In the genomic region with DNA sequence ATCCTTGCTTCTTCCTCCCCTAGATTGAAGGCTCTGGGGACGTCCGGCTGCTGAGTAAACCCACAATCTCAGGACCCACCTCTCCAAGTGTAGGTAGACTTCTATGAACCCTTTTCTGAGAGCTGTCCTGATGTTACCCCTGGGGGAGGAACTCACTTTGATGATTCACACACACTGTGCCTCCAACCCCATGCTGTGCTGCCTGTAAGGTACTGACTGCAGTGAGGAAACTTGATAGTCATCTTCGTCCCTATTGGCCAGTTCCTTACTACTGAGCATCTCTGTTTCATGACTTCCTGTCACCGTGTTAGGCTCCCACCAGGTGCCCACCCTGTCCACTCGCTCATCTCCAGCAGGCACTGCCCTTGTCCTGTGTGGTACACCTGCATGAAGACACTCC, we compare ENCODE assay signal across 18 mouse cellular contexts.
DNase-seq lines count a peak whose midpoint lies in the region; ATAC-seq and TF ChIP-seq lines count a peak whose summit lies in the region.
"Had no signal": no experiment of that assay in that cellular context is flagged by ENCODE, and none has a peak within 500 bp of the region (broad histone marks: within the 10 kb centered on the region; RNA-seq: fewer than 3 reads in every experiment).

No protein-coding gene starts in this region.

- CTCF ChIA-PET in Patski (lab: Charles Lee), result no interaction called here

- in situ Hi-C loops in Patski (cut with MboI; ENCODE audit: low pct_unique_long_range_greater_than_20kb), result no loop called here

- no peaks in the 10 kb centered on the region for H3K27me3 ChIP-seq in Patski
- H3K27me3 ChIP-seq: embryonic facial prominence, embryonic 15.5 days; heart, embryonic 13.5 days had no signal

- no peak for TF ChIP-seq CTCF in Patski (IDR thresholded peaks at IDR 0.05)

- DNase-seq in frontal cortex, postnatal 14 days (ENCODE audit: low spot score in 2 of 2), result no peak
- DNase-seq in 416B (ENCODE audit: low read depth) (peak; percentile 30), Patski (ENCODE audit: low read depth, low spot score) (no peak)
- DNase-seq in adrenal gland, postnatal 10 days, result no peak
- DNase-seq in layer of hippocampus, adult 8-10 months (ENCODE audit: low spot score in 2 of 2), result no peak
- DNase-seq: adrenal gland, postnatal 25 days; cerebellum, adult 2 months; cerebellum, postnatal 10 days; gastrocnemius, postnatal 25 days; heart, adult 11 months; heart, postnatal 36 days; kidney, adult 9 months had no signal

- POLR2A ChIA-PET in Patski (lab: Charles Lee), result no interaction called here

- ATAC-seq in frontal cortex, adult (ENCODE audit: low TSS enrichment), result peak; percentile 39; the same call in 1 of the 2 replicates
- ATAC-seq in Patski, result peak; percentile 41
- ATAC-seq in inflammation-experienced regulatory T-cells, adult 6 months, result peak; percentile 66
- ATAC-seq: forebrain, embryonic 14.5 days; intestine, postnatal 0 days had no signal
